23 mouse cellular contexts compared by ENCODE assay signal in the genomic region with DNA sequence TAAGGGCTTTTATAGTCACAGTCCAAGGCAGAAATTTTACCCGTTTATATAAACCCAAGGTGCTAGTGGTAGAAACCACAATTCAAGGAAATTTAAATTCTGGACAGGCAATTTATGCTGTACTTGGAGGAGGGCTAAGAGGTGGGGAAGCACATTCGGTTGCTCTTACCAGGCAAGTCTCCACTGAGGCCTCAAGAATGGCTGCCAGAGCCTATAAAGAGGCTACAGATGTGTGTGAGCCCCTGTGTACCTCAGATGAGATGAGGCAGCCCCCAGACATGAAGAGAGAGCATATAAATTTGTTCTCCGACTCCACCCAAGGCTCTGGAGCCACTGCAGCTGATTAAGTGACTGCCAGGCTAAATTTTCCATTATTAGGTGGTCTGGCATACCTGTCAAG. TPM values are rescaled to one million over a fixed set of nuclear protein-coding genes. Genes with fewer than 3 reads are reported as not detected.
"Had no signal": no experiment of that assay in that cellular context is flagged by ENCODE, and none has a peak within 500 bp of the region (broad histone marks: within the 10 kb centered on the region; RNA-seq: fewer than 3 reads in every experiment).

No protein-coding gene starts in this region.

- DNase-seq: gastrocnemius, postnatal 14 days; gastrocnemius, postnatal 36 days; heart, adult 11 months; heart, adult 2 months; heart, postnatal 14 days; heart, postnatal 36 days; kidney, adult 11 months; kidney, adult 8-10 months; kidney, postnatal 10 days; kidney, postnatal 25 days; kidney, postnatal 4 days; liver; liver, embryonic 13.5 days had no signal

- H3K4me1 ChIP-seq: heart, embryonic 13.5 days; heart, embryonic 15.5 days; hindbrain, embryonic 13.5 days; hindbrain, embryonic 15.5 days; liver, embryonic 13.5 days had no signal

- H3K27me3 ChIP-seq: heart, embryonic 13.5 days; heart, embryonic 15.5 days; hindbrain, embryonic 13.5 days; hindbrain, embryonic 15.5 days; liver, embryonic 13.5 days had no signal

- H3K4me2 ChIP-seq: heart, embryonic 11.5 days; heart, embryonic 13.5 days; heart, embryonic 15.5 days; hindbrain, embryonic 13.5 days; hindbrain, embryonic 15.5 days; liver, embryonic 11.5 days; liver, embryonic 13.5 days had no signal

- H3K27ac ChIP-seq: heart, adult 2 months; heart, embryonic 13.5 days; heart, embryonic 15.5 days; hindbrain, embryonic 13.5 days; hindbrain, embryonic 15.5 days; hindbrain, postnatal 0 days; layer of hippocampus, adult 2 months; left cerebral cortex, adult 2 months; liver, embryonic 13.5 days had no signal

- H3K4me3 ChIP-seq: heart, adult 2 months; heart, embryonic 13.5 days; heart, embryonic 15.5 days; hindbrain, embryonic 13.5 days; hindbrain, embryonic 15.5 days; layer of hippocampus, adult 2 months; left cerebral cortex, adult 2 months; liver, embryonic 13.5 days had no signal

- H3K9me3 ChIP-seq: heart, embryonic 13.5 days; heart, embryonic 15.5 days; hindbrain, embryonic 13.5 days; hindbrain, embryonic 15.5 days; liver, embryonic 13.5 days had no signal

- ATAC-seq: hindbrain, postnatal 0 days; intestine, embryonic 16.5 days had no signal

- H3K9ac ChIP-seq: heart, embryonic 13.5 days; heart, embryonic 15.5 days; hindbrain, embryonic 13.5 days; hindbrain, embryonic 15.5 days; liver, embryonic 13.5 days had no signal

- H3K36me3 ChIP-seq: heart, embryonic 13.5 days; heart, embryonic 15.5 days; hindbrain, embryonic 13.5 days; hindbrain, embryonic 15.5 days; liver, embryonic 13.5 days had no signal

RNA-seq across cellular contexts. Expression of a gene that starts 42.4 kb away (rescaled TPM):
- polyA plus RNA-seq: liver, embryonic 11.5 days had no signal
